Mouse (Mus musculus) erythroblast, embryonic 14.5 days (primary cell): ENCODE data around the gene Eif1. TPM values are rescaled to one million over a fixed set of nuclear protein-coding genes. Genes with fewer than 3 reads are reported as not detected.

Experiments used
- H3K27me3 ChIP-seq: 2 replicates; pipeline ENCODE4 v1.6.1; 2012; ENCODE audit warnings: inconsistent platforms; ENCODE audit not compliant: control insufficient read depth
- H3K36me3 ChIP-seq: 2 replicates; pipeline ENCODE4 v1.6.1; 2012; ENCODE audit warnings: mild to moderate bottlenecking, inconsistent platforms; ENCODE audit not compliant: control insufficient read depth
- H3K4me1 ChIP-seq: 2 replicates; pipeline ENCODE4 v1.6.1; 2012; ENCODE audit warnings: inconsistent platforms; ENCODE audit not compliant: control insufficient read depth
- H3K4me3 ChIP-seq: replicated peaks from 2 replicates; pipeline ENCODE3; 2012; ENCODE audit warnings: moderate library complexity, mild to moderate bottlenecking, inconsistent platforms
- H3K9me3 ChIP-seq: 2 replicates; pipeline ENCODE4 v1.6.1; 2012; ENCODE audit warnings: low read length, inconsistent platforms, mixed read lengths; ENCODE audit not compliant: control insufficient read depth
- GATA1 ChIP-seq: IDR thresholded peaks from 2 replicates; pipeline ENCODE4 v1.6.1; 2012; ENCODE audit warnings: low read length, inconsistent platforms, mixed read lengths
- TAL1 ChIP-seq: IDR thresholded peaks from 3 replicates; pipeline ENCODE4 v1.6.1; 2012; ENCODE audit warnings: low read length, inconsistent platforms, mixed read lengths
- polyA plus RNA-seq: library from polyadenylated mRNA; stranded (reverse); fragments of >175 nt; gene quantifications from 2 replicates; pipeline ENCODE4 v1.2.3, GENCODE M21; 2012

Eif1 gene
- polyA plus RNA-seq, 1 experiment = 186 TPM

GRCm38 (mm10) chr11:100362209-100362978 is 42.7 kb downstream of the Eif1 start:
- Histone ChIP-seq H3K27me3 (peaks cover 35% of the 10 kb centered on the region), H3K4me1 (no peaks in the 10 kb centered on the region), H3K4me3 (no peak overlapping the region), H3K36me3 (no peaks in the 10 kb centered on the region), H3K9me3 (no peaks in the 10 kb centered on the region)
- TF ChIP-seq GATA1 (no peak), TAL1 (no peak)

GRCm38 (mm10) chr11:100362979-100363562 is 43.4 kb downstream of the Eif1 start:
- TF ChIP-seq TAL1 (no peak), GATA1 (no peak)
- Histone ChIP-seq H3K9me3 (no peaks in the 10 kb centered on the region), H3K27me3 (peaks cover 28% of the 10 kb centered on the region), H3K4me1 (no peaks in the 10 kb centered on the region), H3K4me3 (no peak overlapping the region), H3K36me3 (no peaks in the 10 kb centered on the region)

- Histone ChIP-seq H3K4me1 (no peaks in the 10 kb centered on the region), H3K27me3 (no peaks in the 10 kb centered on the region; the same call in 1 of the 2 replicates)
- TF ChIP-seq TAL1 (no peak), GATA1 (no peak)
These were observed 49.5 kb downstream of the Eif1 start for GRCm38 (mm10) chr11:100369145-100369544.

GRCm38 (mm10) chr11:100369822-100370221 is 50.1 kb downstream of the Eif1 start:
- TF ChIP-seq GATA1 = no peak
- TF ChIP-seq TAL1 = no peak
- Histone ChIP-seq H3K9me3 (no peaks in the 10 kb centered on the region), H3K4me1 (no peaks in the 10 kb centered on the region), H3K36me3 (peaks cover 11% of the 10 kb centered on the region; the same call in 1 of the 2 replicates), H3K27me3 (no peaks in the 10 kb centered on the region; the same call in 1 of the 2 replicates), H3K4me3 (no peak overlapping the region)

More at GRCm38 (mm10) chr11:100369145-100369544, 49.5 kb downstream of the Eif1 start:
- Histone ChIP-seq H3K36me3 (peaks cover 9% of the 10 kb centered on the region; the same call in 1 of the 2 replicates), H3K9me3 (no peaks in the 10 kb centered on the region), H3K4me3 (no peak overlapping the region)

Other genes starting within 250 kb of the Eif1 start
- not detected in 2 replicates for gene Krt32, start 231.7 kb upstream of the Eif1 start, polyA plus RNA-seq
- gene Krt35, start 223.6 kb upstream of the Eif1 start, polyA plus RNA-seq = not detected in 2 replicates
- not detected in 2 replicates for gene Krt36, start 214.3 kb upstream of the Eif1 start, polyA plus RNA-seq
- not detected in 2 replicates for gene Krt13, start 198.3 kb upstream of the Eif1 start, polyA plus RNA-seq
- gene Krt15, start 184.0 kb upstream of the Eif1 start, polyA plus RNA-seq = 0.29 and 0.31 TPM in 2 replicates
- not detected in 2 replicates for gene Krt19, start 171.2 kb upstream of the Eif1 start, polyA plus RNA-seq
- gene Krt9, start 126.6 kb upstream of the Eif1 start, polyA plus RNA-seq = not detected in 2 replicates
- 0.06 and 0.07 TPM in 2 replicates for gene Krt14, start 112.3 kb upstream of the Eif1 start, polyA plus RNA-seq
- gene Krt16, start 71.0 kb upstream of the Eif1 start, polyA plus RNA-seq = not detected in 2 replicates
- gene Krt17, start 58.9 kb upstream of the Eif1 start, polyA plus RNA-seq = 0.03 and 0.04 TPM in 2 replicates
- 0.04 TPM in 1 of 2 replicates, not detected in the other for gene Krt42, start 50.0 kb upstream of the Eif1 start, polyA plus RNA-seq
- gene Gast, start 14.5 kb downstream of the Eif1 start, polyA plus RNA-seq = 0.09 and 0.11 TPM in 2 replicates
- gene Hap1, start 36.2 kb downstream of the Eif1 start, polyA plus RNA-seq = 0.03 TPM in 1 of 2 replicates, not detected in the other
- 0.29 and 0.56 TPM in 2 replicates for gene Jup, start 77.9 kb downstream of the Eif1 start, polyA plus RNA-seq
- gene P3h4, start 95.0 kb downstream of the Eif1 start, polyA plus RNA-seq = not detected in 2 replicates
- gene Fkbp10, start 95.8 kb downstream of the Eif1 start, polyA plus RNA-seq = 0.05 and 0.07 TPM in 2 replicates
- gene Nt5c3b, start 121.9 kb downstream of the Eif1 start, polyA plus RNA-seq = 1.4 and 1.9 TPM in 2 replicates
- not detected in 2 replicates for gene Klhl10, start 122.0 kb downstream of the Eif1 start, polyA plus RNA-seq
- gene Klhl11, start 152.9 kb downstream of the Eif1 start, polyA plus RNA-seq = 0.03 and 0.06 TPM in 2 replicates
- 0.46 and 1.1 TPM in 2 replicates for gene Acly, start 208.1 kb downstream of the Eif1 start, polyA plus RNA-seq
- 0.01 TPM in 1 of 2 replicates, not detected in the other for gene Ttc25, start 225.7 kb downstream of the Eif1 start, polyA plus RNA-seq